Mouse (Mus musculus) ovary, postnatal 14 days (tissue): ENCODE results near the gene Krt222.
"Not testable (repeated sequence)": the region's sequence is repeated elsewhere in the genome, so short reads cannot be mapped to it uniquely, and the experiment has no call there.

Experiments
- DNase-seq: peaks from one replicate; pipeline ENCODE4 v3.0.0; 2022; ENCODE audit warnings: low spot score

The Krt222 gene

DNA sequence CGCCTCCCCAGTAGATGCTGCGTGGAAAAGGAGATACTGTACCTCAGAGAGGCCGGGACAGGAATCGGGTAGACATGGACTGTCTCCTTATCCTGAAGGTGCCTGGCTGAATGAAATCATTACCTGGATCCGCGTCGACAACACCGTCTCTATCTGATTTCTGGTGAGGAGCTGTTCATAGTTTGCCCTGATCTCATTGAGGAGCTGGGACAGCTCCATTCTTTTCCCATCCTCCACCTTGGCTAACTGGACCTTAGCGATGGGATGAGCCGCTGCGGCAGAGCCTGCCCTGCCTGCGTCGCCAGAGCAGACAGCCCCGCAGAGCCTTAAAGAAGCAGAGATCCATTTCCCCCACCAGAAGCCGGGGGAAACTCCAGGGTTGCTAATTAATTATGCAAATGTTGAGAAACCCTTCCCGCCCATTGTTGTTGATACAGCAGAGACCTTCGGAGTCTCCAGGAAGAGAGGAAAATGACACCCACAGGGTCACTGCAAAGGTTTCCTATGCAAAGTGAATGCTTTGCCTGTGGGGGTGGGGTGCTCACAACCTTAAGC lies at the start of gene Krt222:
Gene Krt222 (minus strand): TSS at position 266 of the 555 bp plus-strand sequence.
- no peak for DNase-seq

DNA sequence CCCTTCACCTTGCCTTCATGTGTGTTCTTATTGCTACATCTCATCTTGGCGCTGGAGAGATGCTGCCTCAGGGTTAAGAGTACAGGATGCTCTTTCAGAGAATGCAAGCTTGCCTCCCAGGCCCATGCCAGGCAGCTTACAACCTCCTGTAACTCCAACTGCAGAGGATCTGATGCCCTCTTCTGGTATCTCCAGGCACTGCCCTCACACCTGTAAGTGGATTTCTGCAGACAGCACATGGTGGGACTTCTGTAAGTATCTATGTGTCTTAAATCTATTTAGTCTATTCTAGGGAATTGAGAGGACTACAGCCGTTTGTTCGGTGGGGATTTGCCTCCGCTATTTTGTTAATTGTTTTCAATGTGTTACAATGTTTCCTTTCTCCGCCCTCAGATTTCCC lies 49.0 kb upstream of the Krt222 start:
- DNase-seq: peak; percentile 28

DNA sequence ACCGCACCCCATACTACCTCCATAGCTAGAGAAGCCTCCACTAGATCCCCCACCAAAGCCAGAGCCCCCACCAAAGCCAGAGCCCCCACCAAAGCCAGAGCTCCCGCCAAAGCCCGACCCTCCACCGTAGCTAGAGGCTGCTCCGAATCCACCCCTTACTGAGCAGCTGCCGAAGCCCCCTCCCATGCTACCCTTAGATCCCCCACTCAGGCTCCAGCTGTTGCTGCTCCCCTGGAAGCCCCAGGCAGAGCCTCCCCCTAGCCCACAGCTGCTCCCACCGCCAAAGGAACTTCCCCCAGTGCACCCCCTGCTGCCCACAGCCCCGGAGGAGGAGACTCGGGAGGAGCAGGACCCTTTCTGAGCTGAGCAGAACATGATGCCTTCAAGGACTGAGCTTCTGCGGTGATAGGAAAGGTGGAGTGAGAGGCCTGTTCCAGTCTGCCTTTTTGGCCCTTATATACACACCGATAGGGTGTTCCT lies 41.0 kb upstream of the Krt222 start, which contains the start of gene Krt24:
Gene Krt24 (minus strand): TSS at position 430 of the 480 bp plus-strand sequence.
- DNase-seq: no peak

DNA sequence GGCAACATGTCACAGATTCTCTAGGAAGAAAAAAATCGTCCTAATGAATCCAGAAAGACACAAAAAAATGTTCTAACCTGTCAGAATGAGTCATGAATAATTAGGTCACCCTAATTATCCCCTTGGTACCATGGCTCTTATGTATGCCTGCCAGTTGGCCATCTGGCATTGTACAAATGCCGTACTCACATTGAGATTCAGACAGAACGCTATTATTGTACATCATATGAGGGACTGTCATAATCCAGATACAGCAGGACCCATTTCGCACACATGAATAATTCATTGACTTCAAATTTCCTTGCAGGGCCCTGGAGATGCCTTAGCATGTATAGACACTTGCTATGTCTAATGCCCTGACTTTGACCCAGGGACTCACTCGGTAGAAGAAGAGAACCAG lies 40.1 kb upstream of the Krt222 start:
- no peak for DNase-seq

GRCm38 (mm10) chr11:99283334-99283733 lies 39.4 kb upstream of the Krt222 start:
- no peak for DNase-seq

GRCm38 (mm10) chr11:99281116-99281515 lies 37.2 kb upstream of the Krt222 start:
- DNase-seq: no peak

DNA sequence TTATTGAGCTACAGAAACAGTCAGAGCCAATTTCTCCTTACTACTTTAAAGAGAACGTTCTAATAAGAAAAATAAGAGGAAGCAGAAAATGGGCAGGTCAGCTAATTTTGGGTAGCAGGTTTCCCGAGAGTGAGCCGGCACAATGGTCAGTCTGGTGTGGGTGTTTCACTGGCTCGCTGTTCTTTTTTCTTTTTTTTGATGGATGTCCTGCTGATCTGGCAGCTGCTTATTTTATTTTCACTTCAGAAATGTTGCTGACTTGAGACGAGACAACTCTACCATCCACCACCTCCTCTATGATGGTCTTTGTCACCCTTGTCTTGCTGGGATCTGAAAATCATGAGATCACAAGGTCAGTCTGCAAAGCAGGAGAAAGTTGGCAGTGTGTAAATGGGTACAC lies 36.1 kb upstream of the Krt222 start:
- no peak for DNase-seq

DNA sequence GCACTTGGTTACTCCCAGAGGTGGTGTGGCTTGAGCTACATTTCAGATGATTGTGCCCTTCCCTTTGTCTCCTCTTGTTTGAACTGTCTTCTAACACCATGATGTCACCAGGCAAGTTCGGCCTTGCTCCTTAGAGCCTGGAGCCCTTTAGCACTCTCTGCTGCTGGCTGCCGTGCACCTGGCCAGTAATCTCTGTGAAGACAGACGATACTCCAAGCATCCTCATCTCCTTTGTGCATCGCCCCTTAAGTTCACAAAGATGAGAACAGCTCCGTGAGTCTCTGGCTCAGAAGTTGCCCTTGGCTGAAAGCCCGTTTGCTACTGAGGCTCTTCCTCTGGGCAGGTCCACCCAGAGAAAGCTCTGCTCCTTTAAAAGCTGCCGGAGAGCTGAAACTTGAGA lies 32.9 kb upstream of the Krt222 start:
- DNase-seq: no peak

- no peak for DNase-seq
These were observed 31.7 kb upstream of the Krt222 start for GRCm38 (mm10) chr11:99275624-99276023.

DNA sequence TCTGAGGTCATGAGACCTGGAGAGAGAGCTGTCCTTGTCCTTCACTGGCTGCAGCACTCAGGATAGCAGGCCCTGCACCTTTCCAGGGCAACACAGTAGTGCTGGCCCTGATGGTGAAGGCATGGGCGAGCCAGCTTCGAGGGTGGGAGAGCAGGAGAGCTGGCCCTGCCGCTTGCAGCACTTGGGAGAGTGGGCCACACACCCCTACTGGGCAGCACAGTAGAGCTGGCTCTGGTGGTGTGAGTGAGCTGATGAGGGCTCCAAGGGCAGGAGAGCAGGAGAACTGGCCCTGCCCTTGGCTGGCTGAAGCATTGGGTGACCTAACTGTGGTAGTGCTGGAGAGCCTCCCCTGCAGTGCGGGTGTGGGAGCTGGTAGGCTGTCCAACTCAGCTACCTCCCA lies 28.8 kb upstream of the Krt222 start:
- DNase-seq: no peak

GRCm38 (mm10) chr11:99269192-99269591 lies 25.3 kb upstream of the Krt222 start:
- no peak for DNase-seq

DNA sequence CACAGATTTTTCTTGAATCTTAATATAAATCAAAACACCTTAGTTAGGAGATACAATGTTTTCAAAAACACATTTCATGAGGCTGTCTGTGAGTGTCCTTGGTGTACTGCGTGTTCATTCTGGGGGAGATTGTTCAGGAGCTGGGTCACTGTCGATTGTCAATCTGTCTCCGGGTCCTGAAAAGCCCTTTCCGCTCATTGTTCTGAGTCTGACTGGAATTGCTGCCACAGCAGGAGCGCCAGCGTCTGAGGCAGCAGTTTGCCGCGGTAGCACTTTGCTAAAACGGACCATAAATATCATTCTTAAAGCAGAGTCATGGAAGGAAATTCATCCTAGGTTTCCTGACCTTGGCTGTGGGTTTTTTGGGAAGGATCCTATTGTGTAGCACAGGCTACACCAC lies 21.9 kb upstream of the Krt222 start:
- no peak for DNase-seq

DNA sequence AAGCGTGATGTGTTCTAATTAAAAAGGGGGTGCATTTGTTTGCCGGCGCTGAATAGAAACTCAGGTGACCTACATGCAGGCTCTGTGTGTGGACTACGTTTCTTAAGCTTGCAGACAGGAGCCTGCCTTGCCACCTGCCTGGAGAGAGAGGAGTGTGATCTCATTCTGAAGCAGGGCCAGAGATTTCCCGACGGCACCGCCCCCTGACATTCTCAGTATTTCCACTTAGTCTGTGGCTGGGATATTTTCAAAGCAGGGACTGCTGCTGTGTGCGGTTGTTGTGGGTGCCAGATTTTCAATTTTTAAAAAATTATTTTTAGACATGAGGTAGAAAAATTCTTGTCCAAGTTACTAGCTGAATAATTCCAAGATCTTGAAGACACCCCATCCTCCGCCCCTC lies 21.3 kb upstream of the Krt222 start:
- DNase-seq: no peak

DNA sequence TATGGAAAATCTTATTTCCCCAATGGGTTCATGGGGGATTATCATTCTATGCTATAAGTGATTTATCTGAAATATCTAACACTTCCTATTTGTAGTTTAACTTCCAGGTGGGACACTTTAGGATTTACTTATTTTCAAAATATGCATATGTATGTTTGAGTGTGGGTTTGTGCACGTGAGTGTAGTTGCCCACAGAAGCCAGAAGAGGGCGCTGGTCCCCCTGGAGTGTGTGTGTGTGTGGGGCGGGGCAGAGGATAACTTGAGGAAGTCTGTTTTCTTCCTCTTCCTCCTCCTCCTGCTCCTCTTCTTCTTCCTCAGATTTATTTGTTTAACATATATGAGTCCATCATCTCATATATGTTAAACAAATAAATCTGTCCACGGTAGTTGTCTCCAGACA lies 12.3 kb upstream of the Krt222 start:
- no peak for DNase-seq

DNA sequence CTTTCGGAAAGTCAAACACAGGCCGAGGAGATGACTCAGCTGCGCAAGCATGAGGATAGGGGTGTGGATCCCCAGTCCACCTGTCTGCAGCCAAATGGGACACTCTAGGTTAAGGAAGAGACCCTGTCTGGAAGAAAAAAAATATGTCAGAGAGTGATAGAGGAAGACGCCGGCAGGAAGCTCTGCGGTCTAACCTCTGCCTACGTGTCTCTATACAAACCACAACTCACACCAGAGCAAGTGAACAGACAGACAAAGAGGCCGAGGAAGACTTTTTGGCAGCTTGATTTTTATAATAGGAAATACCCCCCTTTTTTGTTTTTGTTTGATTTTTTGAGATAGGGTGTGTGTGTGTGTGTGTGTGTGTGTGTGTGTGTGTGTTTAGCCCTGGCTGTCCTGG lies 11.4 kb upstream of the Krt222 start:
- DNase-seq: no peak

DNA sequence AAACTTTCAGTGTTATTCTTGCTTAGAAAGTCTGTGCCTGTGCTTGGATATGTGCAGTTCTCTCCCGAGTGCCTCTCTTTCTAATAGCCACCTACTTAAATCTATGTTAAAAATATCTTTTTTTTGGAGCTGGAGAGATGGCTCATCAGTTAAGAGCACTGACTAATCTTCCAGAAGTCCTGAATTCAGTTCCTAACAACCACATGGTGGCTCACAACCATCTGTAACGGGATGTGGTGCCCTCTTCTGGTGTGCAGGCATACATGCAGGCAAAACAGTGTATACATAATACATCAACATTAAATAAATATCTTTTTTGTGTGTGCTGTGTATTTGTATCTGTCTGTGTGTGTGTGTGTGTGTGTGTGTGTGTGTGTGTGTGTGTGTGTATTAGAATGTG lies 10.0 kb upstream of the Krt222 start:
- no peak for DNase-seq

- no peak for DNase-seq
These were observed 8.8 kb upstream of the Krt222 start for GRCm38 (mm10) chr11:99252671-99253070.

DNA sequence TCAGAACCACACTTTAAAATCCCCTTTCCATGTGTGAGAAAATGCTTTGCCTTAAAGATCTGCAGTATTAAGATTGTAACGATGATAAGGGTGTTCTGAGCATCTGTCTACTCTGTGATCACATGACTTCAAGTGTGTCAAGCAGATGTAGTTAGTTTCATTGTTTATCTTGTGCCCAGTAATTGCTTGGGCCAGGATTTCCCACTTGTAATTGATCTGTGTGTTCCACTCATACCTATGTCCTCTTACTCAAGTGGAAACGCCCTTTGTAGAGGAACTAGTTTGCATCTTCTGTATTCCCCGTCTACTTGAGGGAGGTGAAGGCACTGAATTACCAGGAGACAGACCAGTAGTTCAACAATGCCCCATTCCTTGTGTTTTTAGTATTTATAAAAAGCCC lies 6.8 kb upstream of the Krt222 start:
- no peak for DNase-seq

- DNase-seq: no peak
These were observed 6.4 kb upstream of the Krt222 start for GRCm38 (mm10) chr11:99250241-99250640.

DNA sequence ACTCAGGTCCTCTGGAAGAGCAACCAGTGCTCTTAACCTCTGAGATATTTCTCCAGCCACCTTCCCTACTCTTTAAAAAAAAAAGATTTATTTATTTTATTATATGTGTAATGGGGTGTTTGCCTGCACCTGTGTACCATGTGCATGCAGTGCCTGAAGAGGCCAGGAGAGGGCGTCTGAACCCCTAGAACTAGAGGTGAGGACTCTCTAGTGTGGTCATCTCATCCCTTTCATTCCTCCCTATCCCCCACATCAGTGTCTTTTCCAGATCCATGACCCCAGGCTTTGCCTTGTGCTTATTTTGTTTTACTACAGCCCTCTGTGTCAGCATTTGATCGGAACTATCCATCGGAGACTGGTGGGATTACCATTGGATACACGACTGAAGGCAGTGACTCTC lies 5.2 kb upstream of the Krt222 start:
- no peak for DNase-seq

DNA sequence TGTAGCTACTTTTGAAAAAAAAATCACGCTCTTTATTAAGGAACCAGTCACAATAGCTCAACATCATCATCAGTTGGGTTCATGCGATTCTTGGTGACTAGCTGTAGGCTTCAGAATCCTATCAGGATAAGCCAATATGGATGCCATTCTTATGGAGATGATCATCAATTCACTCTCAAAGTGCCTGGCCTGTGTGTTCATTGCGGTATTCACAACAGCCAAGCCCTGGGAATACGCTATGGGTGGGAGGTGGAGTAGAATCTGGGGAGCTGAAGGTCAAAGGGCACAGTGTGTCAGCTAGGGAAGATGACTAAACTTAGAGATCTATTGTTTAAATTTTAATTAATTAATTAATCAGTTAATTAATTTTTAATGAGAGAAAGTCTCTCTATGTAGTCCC lies 4.0 kb upstream of the Krt222 start:
- DNase-seq: no peak

- not testable (repeated sequence) for DNase-seq
These were observed 634 bp upstream of the Krt222 start for GRCm38 (mm10) chr11:99244519-99244918.

- no peak for DNase-seq
These were observed 575 bp downstream of the Krt222 start for GRCm38 (mm10) chr11:99243200-99243819.

GRCm38 (mm10) chr11:99242056-99242455 lies 1.8 kb downstream of the Krt222 start:
- no peak for DNase-seq
